Mouse (Mus musculus) retina, adult 2 months (tissue): Measurements from ENCODE around the gene Phc2.
A peak's percentile ranks its signal among the peaks of the same experiment; 100 is the strongest.
"Not testable (repeated sequence)": the region's sequence is repeated elsewhere in the genome, so short reads cannot be mapped to it uniquely, and the experiment has no call there.

Experiments used
- DNase-seq: peaks from one replicate; pipeline ENCODE4 v3.0.0-alpha.2; 2012; ENCODE audit warnings: low read depth, low spot score

Gene Phc2

DNA sequence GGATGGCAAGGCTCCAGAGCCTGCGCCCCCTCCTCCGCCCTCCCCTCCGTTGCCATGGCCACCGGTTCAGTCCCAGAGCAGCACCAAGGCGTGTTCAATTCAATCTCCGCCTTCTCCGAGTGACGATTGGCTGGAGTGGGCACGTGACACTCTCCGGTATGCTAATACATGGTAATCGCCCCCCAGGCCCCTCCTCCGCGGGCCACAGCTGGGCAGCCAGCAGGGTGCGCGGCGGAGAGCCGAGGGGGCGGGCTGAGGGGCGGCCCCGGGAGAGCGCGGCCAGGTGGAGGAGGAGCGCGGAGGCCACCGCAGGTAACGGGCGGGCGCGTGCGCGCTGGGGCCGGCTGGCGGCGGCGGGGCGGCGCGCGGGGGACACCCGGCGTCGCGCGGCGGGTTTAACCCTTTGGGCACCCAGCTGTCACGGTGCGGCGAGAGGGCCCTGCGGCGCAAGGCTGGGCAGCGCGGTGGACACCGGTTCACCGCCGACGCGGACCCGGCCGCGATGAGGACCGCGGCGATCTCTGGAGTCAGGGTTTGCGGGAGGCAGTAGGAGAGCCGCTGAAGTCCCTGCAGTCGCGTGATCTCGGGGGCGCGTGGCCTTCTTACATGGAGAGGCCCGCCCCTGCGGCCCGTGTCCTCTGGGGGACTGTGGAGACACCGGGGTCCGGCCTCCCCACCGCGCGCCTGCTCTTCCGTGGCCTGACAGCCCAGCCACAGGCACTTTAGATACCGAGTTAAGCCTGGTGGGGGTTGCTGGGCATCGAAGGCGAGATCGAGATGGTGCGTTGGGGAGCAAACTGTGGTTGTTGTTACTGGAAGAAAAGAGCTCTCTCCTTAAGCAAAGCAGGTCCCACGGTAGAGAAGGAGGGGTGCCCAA, at the start of gene Phc2:
TSS of gene Phc2 (plus strand) at position 198 of the 877 bp plus-strand sequence.
- peak; percentile 84 for DNase-seq

DNA sequence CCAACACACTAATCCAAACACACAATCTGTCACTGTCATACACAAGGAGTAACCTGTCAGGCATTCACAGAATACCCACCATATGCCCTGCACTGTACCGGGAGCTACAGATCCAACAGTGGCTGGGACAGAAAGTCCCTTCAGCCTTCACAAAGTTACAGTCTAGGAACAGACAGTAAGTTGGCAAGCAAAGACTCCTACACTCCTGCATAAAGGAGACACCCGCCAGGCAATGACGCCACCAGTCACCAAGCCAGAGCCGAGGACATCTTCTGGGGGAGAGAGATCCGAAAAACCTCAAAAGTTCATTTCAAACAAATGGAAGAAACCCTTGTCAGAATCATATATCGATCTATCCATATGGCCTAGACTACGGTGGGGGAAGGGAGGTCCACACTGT, 47.9 kb upstream of the Phc2 start:
- no peak for DNase-seq

- DNase-seq, result no peak
Measured at GRCm38 (mm10) chr4:128607661-128608060, 46.8 kb upstream of the Phc2 start.

DNA sequence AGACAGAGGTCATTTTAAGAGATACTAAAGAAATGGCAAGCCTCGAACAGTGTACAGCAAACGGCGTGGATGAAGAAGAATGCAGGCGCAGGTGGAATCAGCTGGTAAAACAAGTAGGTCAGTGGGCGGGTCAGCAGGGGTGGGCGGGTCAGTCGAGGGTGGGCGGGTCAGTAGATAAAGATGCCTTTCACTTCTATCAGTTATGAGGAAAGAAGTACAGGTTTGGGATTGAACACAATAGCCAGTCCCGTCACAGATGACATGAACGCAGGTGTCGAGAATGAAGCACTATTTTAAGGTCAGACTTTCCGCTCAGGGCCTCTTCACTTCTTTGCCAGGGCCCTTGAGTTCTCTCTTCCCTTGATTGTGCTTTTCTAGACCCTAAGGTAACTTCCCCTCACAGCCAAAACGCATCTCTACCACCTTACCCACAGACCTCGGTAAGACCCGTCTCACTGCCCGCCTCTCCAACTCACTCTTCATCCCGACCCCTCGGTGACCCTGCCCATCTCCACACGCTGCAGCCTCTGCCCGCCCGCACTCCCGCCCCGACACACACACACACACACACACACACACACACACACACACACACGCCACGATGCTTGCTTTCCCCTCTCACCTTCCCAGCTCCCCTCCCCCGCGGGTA, 45.1 kb upstream of the Phc2 start:
- DNase-seq, result no peak

GRCm38 (mm10) chr4:128609925-128610402, 44.5 kb upstream of the Phc2 start, which contains the start of gene Zscan20:
Gene Zscan20, minus strand, starts transcription at chr4:128610098.
- peak; percentile 89 for DNase-seq

GRCm38 (mm10) chr4:128610706-128611105, 43.8 kb upstream of the Phc2 start:
- DNase-seq, result no peak

- DNase-seq, result not testable (repeated sequence)
Measured at GRCm38 (mm10) chr4:128611726-128612125, 42.8 kb upstream of the Phc2 start.

GRCm38 (mm10) chr4:128613326-128613725, 41.2 kb upstream of the Phc2 start:
- DNase-seq, result peak; percentile 42

GRCm38 (mm10) chr4:128615761-128616160, 38.7 kb upstream of the Phc2 start:
- DNase-seq, result no peak

- DNase-seq, result no peak
Measured at GRCm38 (mm10) chr4:128617363-128618120, 37.0 kb upstream of the Phc2 start.

GRCm38 (mm10) chr4:128618246-128618911, 36.1 kb upstream of the Phc2 start, which contains the start of gene Tlr12:
Gene Tlr12, minus strand, starts transcription at chr4:128618619.
- DNase-seq, result no peak

DNA sequence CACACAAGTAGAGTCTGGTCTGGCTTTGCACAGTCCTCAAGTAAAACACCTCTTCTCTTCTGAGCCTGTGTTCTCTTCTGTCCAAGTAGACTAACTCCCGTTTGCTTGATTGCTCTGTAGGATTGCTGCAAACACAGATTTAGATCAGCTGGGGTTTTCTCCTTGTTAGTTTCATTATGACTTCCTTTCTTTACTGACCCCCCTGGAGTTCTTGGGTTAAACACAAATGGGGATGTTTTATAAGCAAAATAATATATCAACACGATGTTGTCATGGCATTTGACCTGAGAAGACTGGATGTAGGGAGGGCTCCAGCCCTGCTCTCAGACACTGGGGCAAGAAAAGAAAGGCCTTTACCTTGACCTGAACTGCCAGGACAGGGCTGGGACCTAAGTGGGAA, 35.5 kb upstream of the Phc2 start:
- DNase-seq, result no peak

- DNase-seq, result no peak
Measured at GRCm38 (mm10) chr4:128620572-128620971, 33.9 kb upstream of the Phc2 start.

DNA sequence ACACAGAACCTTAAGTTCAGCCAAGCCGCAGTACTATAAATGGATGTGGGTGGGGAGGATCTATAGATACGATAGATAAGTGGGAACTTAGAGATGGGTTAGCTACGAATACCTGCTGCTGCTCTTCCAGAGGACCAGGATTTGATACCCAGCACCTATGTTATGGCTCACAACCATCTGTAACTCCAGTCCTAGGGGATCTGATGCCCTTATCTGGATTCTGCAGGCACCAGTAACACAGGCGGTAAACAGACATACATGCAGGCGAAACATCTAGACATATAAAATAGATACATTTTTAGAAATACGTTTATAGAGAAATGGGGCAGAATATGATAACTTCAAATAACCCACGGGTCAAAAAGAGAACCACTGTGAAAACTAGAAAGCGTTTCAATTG, 33.4 kb upstream of the Phc2 start:
- no peak for DNase-seq

DNA sequence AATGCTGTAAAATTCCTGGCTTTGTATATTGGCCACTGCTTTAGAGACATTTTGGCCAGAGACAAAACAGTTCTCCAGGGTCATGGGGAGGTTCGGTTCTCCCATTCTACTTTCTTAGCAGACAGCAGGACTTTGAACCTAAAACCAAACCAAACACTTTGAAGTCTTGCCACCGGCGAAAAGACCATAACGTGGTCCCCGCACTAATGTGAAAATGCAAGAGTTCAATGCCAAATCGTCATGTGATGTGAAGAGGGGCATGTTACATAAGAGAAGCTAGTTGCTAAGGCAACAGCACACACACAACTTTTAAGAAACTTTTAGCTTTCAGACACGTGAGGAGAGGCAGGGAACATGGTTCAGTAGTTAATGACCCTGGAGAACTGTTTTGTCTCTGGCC, 19.1 kb upstream of the Phc2 start:
- no peak for DNase-seq

- no peak for DNase-seq
Measured at GRCm38 (mm10) chr4:128635894-128636585, 18.5 kb upstream of the Phc2 start.

GRCm38 (mm10) chr4:128637250-128637649, 17.3 kb upstream of the Phc2 start:
- DNase-seq, result no peak

GRCm38 (mm10) chr4:128638265-128638923, 16.1 kb upstream of the Phc2 start:
- DNase-seq, result no peak

DNA sequence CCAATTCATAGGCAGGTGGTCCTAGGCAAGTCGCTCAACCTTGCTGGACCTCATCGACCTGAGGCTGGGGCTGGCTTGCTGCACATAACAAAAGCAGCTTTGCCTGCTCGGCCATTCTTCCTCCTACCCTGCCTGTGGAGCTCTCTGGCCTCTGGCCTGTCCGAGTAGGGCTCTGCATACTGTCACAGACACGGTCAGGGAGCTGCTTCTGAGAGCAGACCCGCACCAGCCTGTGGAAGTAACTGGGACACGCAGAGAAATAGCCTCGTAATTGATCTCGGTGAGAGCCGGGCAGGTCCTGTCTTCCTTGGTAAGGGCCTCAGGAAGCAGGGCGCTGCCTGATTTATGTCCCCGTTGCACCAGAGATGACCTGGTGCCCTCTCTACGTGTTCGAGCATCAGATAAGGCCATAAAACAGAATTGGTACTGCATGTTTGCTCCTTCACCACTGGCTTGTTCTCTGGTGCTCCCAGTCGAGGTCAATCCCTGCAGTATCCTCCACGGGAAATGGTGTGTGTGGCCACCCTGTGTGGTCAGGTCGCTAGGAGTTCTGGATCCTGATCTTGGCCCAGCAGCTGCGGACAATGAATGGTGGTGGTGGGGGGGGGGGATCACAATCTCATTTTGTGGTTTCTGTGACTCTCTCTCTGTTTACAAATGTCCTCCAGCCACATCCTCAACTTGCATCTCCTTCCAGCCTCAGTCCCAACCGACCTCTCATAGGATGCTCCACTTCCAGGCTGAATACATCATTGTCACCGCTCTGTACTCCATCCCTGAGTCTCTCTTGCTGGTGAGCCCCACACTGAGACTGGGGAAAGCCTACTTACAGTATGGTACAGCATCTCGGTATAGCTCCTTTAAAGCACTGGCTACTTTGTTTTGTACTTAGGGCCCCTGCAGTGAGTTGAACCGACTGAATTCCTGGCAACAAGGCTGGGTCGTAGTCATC, 12.5 kb upstream of the Phc2 start:
- no peak for DNase-seq
